Mouse (Mus musculus): ENCODE measurements around the gene 1700024P04Rik. TPM values are rescaled to one million over a fixed set of nuclear protein-coding genes. Genes with fewer than 3 reads are reported as not detected.

Gene 1700024P04Rik
- polyA plus RNA-seq (2012; fragmentation: generic; extraction: Trizol) = not detected
- long read RNA-seq, experiment 1 = 0 reads
- long read RNA-seq, experiment 2 = 0 reads

DNA sequence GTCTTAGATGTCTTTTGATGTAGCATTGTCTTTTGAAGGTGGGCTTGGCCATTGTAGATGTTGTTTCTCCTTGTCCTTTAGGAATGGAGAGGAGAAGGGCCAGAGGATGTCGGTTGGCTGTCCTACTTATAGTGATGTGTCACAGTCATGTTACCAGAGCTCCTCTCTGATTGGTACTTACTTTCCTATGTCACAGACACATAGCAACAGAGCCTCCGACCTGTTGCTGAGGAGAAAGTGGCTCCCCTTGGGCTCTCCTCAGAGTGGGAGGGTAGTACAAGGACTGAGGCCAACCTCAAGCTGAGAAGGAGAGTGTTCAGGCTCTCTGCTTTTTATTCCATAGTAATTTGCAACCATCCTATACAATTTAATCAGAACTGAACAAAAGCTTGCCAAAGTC lies at the start of gene 1700024P04Rik:
Gene 1700024P04Rik, minus strand, starts transcription at position 101 of the 400 bp plus-strand sequence.
- H3K4me3 ChIP-seq (ENCODE audit: insufficient read depth, poor library complexity, severe bottlenecking) = no peak within 1 kb of the TSS

DNA sequence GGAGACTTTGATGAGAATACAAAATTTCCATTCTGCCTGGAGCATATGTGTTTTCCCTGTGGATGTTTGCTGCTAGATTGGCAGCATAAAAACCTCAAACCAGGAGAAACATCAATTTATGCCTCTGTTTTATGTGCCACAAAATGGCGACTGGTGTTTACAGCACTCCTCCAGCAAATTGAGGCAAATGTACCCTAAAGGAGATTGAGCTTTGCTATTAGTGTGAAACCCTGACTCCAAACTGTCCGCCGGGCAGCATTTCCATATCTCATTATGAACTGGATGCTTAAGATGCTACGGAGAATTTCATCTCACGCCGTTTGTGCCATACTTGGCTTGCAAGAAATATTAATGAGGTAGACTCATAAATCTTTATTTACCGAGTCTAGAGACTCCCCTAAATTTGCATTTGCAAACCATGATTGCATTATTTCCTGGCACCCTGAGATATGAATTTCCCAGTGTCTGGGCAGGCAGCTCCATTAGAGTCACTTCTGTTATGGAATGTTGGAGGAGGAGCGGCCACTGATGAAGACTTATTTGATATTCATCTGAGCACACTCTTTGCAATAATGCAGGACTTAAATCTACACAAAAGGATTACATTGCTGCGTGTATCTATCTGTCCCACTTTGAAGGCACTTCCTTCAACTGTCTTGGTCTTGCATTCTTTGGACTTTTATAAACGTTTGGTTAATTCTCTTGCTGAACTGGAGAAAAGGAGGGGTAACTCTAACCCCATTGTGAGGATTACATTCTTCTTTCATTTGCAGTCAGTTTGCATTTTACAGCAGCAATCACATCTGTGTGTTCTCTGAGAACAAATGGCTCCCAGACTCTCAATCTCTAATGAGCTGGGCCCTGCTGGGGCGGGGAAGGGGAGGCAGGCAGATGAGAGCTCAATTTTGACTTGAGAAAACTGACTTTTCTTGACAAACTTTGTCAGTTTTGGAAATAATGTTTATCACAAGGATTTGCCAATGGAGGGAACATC lies 47.2 kb upstream of the 1700024P04Rik start:
- TF ChIP-seq FOSL1 (IDR thresholded peaks at IDR 0.05; ENCODE audit: insufficient read depth, low read length, poor library complexity, severe bottlenecking) = no peak
- TF ChIP-seq MAX (IDR thresholded peaks at IDR 0.05) = no peak
- TF ChIP-seq MYOD1 (IDR thresholded peaks at IDR 0.05; ENCODE audit: control insufficient read depth, insufficient read length, low read depth) = no peak
- no peak for TF ChIP-seq CEBPB (IDR thresholded peaks at IDR 0.05; ENCODE audit: low read depth)
- no peaks in the 10 kb centered on the region for H3K79me2 ChIP-seq (ENCODE audit: control insufficient read depth, insufficient read depth)
- no peak overlapping the region for H3K4me3 ChIP-seq (ENCODE audit: insufficient read depth, poor library complexity, severe bottlenecking)
- H3K27me3 ChIP-seq (ENCODE audit: control insufficient read depth, insufficient read depth, insufficient read length) = no peaks in the 10 kb centered on the region
- H3ac ChIP-seq (ENCODE audit: control insufficient read depth, insufficient read length, low read depth) = no peak overlapping the region
- H3K36me3 ChIP-seq (ENCODE audit: control insufficient read depth, insufficient read depth) = no peaks in the 10 kb centered on the region
- H3K79me3 ChIP-seq (ENCODE audit: low read depth) = no peaks in the 10 kb centered on the region

More for the DNA sequence above, at the start of gene 1700024P04Rik:
- H3ac ChIP-seq (ENCODE audit: control insufficient read depth, insufficient read length, low read depth) = no peak within 1 kb of the TSS
- no peaks in the 10 kb centered on the region for H3K79me2 ChIP-seq (ENCODE audit: control insufficient read depth, insufficient read depth)
- H3K27me3 ChIP-seq (ENCODE audit: control insufficient read depth, insufficient read depth, insufficient read length) = no peaks in the 10 kb centered on the region
- H3K79me3 ChIP-seq (ENCODE audit: low read depth) = no peaks in the 10 kb centered on the region
- no peaks in the 10 kb centered on the region for H3K36me3 ChIP-seq (ENCODE audit: control insufficient read depth, insufficient read depth)
- no peak for TF ChIP-seq MAX (IDR thresholded peaks at IDR 0.05)
- TF ChIP-seq FOSL1 (IDR thresholded peaks at IDR 0.05; ENCODE audit: insufficient read depth, low read length, poor library complexity, severe bottlenecking) = no peak
- TF ChIP-seq MYOG (IDR thresholded peaks at IDR 0.05; ENCODE audit: control insufficient read depth, extremely low read depth, insufficient read length) = no peak
- TF ChIP-seq MYOD1 (IDR thresholded peaks at IDR 0.05; ENCODE audit: control insufficient read depth, insufficient read length, low read depth) = no peak
- TF ChIP-seq CTCF (IDR thresholded peaks at IDR 0.05; ENCODE audit: control insufficient read depth, insufficient read depth, insufficient read length) = no peak
- TF ChIP-seq USF1 (IDR thresholded peaks at IDR 0.05; ENCODE audit: low read depth) = no peak
- TF ChIP-seq CEBPB (IDR thresholded peaks at IDR 0.05; ENCODE audit: low read depth) = no peak

DNA sequence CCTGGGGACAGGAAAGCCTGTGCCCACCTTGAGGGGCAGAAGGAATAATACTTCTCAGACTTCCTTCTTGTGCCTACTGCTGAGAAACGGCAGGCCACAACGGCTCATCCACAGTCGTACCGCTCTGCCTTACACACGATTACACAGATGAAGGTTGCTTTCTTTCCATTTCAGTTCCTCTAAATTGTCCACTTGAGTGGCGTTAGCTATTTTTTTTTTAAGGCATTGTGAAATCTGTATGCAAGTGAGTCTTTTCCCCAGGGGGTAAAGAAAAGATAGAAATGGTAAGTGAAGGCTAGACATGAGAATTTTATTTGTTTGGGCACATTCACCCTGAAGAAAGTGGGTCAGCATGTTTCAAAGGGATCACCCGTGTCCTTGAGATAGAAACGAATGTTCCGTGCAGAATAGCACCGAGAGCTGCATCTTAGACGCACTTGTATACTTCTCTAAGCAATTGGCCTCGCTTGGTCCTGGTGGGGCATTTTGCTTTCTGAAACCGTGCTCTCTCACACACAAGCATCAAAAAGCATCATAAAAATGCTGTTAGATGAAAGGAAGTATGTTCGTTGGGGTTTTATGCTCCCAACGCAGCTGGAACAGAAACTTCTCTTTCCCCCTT lies 46.3 kb upstream of the 1700024P04Rik start:
- no peaks in the 10 kb centered on the region for H3K79me3 ChIP-seq (ENCODE audit: low read depth)
- H3K79me2 ChIP-seq (ENCODE audit: control insufficient read depth, insufficient read depth) = no peaks in the 10 kb centered on the region
- no peak overlapping the region for H3ac ChIP-seq (ENCODE audit: control insufficient read depth, insufficient read length, low read depth)
- no peak overlapping the region for H3K4me3 ChIP-seq (ENCODE audit: insufficient read depth, poor library complexity, severe bottlenecking)
- no peaks in the 10 kb centered on the region for H3K27me3 ChIP-seq (ENCODE audit: control insufficient read depth, insufficient read depth, insufficient read length)
- TF ChIP-seq MYOG (IDR thresholded peaks at IDR 0.05; ENCODE audit: control insufficient read depth, extremely low read depth, insufficient read length) (no peak), FOSL1 (IDR thresholded peaks at IDR 0.05; ENCODE audit: insufficient read depth, low read length, poor library complexity, severe bottlenecking) (no peak), MYOD1 (IDR thresholded peaks at IDR 0.05; ENCODE audit: control insufficient read depth, insufficient read length, low read depth) (no peak), USF1 (IDR thresholded peaks at IDR 0.05; ENCODE audit: low read depth) (no peak), CTCF (IDR thresholded peaks at IDR 0.05; ENCODE audit: control insufficient read depth, insufficient read depth, insufficient read length) (no peak), MAX (IDR thresholded peaks at IDR 0.05) (no peak), CEBPB (IDR thresholded peaks at IDR 0.05; ENCODE audit: low read depth) (no peak)
- H3K36me3 ChIP-seq (ENCODE audit: control insufficient read depth, insufficient read depth) = no peaks in the 10 kb centered on the region

DNA sequence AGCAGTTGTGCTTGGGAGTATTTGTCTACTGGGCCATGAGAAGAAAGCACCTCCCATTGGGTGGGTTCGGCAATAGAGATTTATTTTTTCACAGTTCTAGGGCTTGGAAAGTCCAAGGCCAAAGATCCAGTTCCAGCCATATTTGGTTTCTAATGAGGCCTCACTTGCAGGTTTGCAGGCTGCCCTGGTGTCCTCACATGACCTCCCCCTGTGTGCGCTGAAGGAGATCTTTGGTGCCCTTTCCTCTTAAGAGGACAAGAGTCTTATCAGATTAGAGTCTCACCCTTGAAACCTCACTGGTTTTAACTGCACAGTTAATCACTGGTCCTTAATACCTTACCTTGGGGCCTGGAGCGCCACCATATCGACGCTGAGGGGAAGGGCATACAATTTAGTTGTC lies 40.9 kb upstream of the 1700024P04Rik start:
- Histone ChIP-seq H3K27me3 (ENCODE audit: control insufficient read depth, insufficient read depth, insufficient read length) (no peaks in the 10 kb centered on the region), H3K4me3 (ENCODE audit: insufficient read depth, poor library complexity, severe bottlenecking) (no peak overlapping the region), H3K79me3 (ENCODE audit: low read depth) (no peaks in the 10 kb centered on the region), H3K36me3 (ENCODE audit: control insufficient read depth, insufficient read depth) (no peaks in the 10 kb centered on the region), H3K79me2 (ENCODE audit: control insufficient read depth, insufficient read depth) (no peaks in the 10 kb centered on the region), H3ac (ENCODE audit: control insufficient read depth, insufficient read length, low read depth) (no peak overlapping the region)
- TF ChIP-seq MYOD1 (IDR thresholded peaks at IDR 0.05; ENCODE audit: control insufficient read depth, insufficient read length, low read depth) = no peak
- TF ChIP-seq CTCF (IDR thresholded peaks at IDR 0.05; ENCODE audit: control insufficient read depth, insufficient read depth, insufficient read length) = no peak
- no peak for TF ChIP-seq CEBPB (IDR thresholded peaks at IDR 0.05; ENCODE audit: low read depth)
- no peak for TF ChIP-seq USF1 (IDR thresholded peaks at IDR 0.05; ENCODE audit: low read depth)
- no peak for TF ChIP-seq MYOG (IDR thresholded peaks at IDR 0.05; ENCODE audit: control insufficient read depth, extremely low read depth, insufficient read length)
- TF ChIP-seq MAX (IDR thresholded peaks at IDR 0.05) = no peak
- no peak for TF ChIP-seq FOSL1 (IDR thresholded peaks at IDR 0.05; ENCODE audit: insufficient read depth, low read length, poor library complexity, severe bottlenecking)

DNA sequence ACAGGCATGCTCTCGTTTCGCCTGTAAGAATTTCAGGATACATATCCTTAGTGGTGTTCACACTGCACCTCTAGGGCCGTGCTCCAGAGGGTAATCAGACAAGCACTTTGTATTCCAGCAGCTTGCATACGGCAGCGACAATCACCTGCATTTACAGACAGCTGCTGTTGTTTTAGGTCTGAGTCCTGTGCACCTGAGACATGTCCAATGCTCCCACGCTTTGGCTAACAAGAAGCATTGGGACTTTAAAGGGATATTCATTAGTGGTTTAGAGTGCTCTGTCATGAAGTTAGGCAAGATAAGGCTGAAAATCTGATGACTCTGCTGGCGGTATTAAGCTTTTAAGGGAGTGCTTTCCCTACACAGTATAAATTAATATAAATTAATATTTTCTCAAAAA lies 37.7 kb upstream of the 1700024P04Rik start:
- no peak for TF ChIP-seq MAX (IDR thresholded peaks at IDR 0.05)
- no peak for TF ChIP-seq MYOG (IDR thresholded peaks at IDR 0.05; ENCODE audit: control insufficient read depth, extremely low read depth, insufficient read length)
- no peaks in the 10 kb centered on the region for H3K36me3 ChIP-seq (ENCODE audit: control insufficient read depth, insufficient read depth)
- H3K79me2 ChIP-seq (ENCODE audit: control insufficient read depth, insufficient read depth) = no peaks in the 10 kb centered on the region
- H3ac ChIP-seq (ENCODE audit: control insufficient read depth, insufficient read length, low read depth) = no peak overlapping the region
- H3K4me3 ChIP-seq (ENCODE audit: insufficient read depth, poor library complexity, severe bottlenecking) = no peak overlapping the region
- no peaks in the 10 kb centered on the region for H3K27me3 ChIP-seq (ENCODE audit: control insufficient read depth, insufficient read depth, insufficient read length)
- H3K79me3 ChIP-seq (ENCODE audit: low read depth) = no peaks in the 10 kb centered on the region

Measured in C2C12 (cell line).